Mouse (Mus musculus) urinary bladder, postnatal 4 days (tissue): ENCODE measurements around the gene Nrxn1.

Experiments
- DNase-seq, 2 experiments: peaks; one replicate each; pipeline ENCODE4 v3.0.0; 2021 to 2022; ENCODE audit warnings: low spot score in 2 of 2

Gene Nrxn1

DNA sequence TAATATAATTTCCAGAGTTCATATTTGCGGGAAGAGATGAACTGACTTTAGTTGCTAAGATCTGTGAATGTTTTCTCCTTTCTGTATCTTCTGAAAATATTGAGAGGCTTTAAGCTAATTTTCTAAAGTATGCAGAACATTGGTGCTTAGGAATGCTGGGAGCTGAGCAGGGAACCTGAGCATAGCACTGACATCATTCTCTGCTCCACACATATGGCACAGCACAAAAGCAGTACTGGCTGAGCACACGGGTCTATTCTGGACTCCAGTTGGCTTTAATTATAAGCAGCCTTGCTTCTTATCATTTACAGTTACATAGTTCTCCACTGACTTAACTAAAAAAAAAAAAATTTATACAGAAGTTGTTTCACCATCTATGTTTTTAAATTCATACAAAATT is 641.5 kb downstream of the Nrxn1 start:
- no peak for DNase-seq

DNA sequence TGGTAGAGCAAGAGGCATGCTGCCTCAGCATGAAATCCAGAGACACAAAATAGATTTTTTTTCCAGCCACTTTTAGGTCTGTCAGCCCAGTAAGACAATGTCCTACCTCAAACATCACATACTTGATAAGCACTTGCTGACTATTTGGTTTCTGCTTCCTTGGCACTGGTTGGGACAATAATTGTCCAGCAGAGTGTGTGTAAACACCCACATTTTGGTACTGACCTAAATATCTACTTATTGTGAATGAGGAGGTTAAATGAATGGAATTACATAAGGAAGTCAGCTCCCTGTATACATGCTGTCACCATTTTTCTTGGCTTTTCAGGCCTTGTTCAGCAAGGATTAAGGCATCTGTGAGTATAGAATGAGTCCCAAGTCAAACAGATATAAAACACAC is 649.8 kb downstream of the Nrxn1 start:
- DNase-seq = no peak

DNA sequence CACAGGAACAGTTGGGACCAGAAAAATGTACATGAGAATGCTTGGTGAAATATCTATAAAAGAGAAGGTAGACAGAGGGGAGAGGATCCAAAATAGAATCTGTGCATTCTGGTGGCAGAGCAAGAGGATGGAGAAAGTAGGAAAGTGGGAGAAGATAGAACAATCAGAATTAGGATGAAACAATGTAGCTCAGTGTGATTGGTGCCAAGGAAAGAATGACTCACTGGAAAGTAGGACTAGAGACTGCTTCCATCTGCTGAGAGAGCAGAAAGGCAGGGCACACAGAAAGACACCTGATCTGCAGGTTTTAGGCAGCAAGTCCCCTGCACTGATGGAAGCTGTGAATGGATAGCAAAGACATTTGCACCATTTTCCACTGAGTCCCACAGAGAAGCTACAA is 657.0 kb downstream of the Nrxn1 start:
- DNase-seq = no peak

DNA sequence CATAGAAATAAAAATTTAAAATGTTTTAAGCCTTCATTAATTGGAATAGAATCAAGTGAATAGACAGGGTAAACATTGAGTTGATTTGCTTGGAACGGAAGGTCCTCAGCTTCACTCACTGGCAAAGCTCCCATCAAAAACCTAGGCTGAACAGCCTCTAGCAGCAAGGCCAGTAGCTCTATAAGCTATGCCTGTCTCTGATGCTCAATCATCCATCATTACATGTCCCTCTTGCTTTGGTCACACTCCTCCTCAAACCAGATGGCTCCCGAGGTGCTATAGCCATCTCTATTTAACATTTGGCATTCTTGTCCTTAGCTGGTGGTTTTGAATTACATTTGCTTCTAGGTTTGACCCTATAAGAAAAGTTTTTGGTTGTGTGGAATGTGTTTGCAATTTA is 657.5 kb downstream of the Nrxn1 start:
- no peak for DNase-seq

DNA sequence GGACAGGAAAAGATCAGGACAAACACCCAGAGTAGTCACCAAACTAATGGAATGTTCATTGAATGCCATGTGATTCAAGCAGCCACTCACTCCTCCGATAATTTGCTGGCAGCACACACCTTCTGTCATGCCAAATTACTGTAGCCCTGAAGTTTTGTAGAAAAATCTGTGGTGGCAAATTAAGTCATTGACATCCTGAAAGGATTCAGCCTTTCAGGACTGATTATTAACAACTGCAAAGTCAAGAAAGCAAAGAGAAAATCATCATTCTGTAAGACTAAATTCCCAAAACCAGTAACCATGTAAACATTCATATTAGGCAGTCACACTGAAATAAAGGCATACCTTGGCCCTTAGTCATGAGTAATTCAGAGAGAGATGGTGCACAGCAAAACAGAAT is 662.7 kb downstream of the Nrxn1 start:
- DNase-seq = no peak

DNA sequence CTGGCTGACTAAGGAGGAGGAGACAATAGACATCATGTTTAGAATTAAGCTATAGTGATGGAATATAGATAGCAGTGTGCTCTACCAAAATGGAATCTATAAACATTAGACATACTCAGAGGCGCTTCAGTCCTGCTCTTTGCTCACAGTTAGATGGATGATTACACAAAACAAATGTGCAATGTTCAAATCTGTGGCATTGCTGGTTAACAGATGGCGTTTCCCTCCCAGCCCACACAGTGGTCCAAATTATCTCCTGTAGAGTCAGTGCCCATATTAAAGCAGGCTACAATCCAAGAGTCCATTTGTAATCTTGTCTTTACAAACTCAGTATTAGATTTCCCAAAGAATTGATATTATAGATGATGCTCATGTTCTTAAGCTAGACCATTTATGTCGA is 666.9 kb downstream of the Nrxn1 start:
- no peak for DNase-seq

DNA sequence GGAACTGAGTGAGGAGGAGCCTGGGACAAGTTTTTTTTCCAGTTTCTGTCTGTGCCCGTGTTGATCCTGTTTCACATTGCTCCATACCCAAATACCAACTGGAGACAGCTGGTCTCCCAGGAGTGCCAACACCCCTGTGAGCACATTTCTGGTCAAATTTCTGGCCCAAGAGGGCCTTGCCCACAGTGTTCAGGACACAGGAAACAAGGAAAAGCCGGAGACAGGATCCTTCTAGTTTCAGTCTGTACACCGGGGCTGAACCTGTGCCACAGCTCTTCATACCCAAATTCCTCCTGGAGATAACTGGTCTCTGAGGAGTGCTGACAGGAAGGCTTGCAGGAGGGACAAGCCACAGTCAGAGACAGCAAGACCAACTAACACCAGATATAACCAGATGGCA is 670.3 kb downstream of the Nrxn1 start:
- DNase-seq = no peak

DNA sequence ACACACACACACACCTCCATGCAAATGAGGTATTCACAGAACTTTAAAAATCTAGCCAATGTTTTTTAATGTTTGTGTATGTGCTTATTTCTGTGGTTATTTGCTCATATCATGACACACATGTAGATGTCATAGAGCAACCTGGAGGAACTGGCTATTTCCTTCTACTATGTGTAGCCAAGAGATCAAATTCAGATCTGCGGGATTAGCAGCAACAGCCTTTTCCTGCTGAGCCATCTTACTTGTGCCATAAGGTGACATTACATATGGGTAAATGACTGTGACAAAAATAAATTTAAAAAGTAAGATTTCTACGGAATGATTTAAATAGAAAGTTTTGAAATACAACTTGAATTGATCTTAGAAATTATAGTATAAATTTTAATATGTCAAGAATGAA is 672.1 kb downstream of the Nrxn1 start:
- DNase-seq = no peak

DNA sequence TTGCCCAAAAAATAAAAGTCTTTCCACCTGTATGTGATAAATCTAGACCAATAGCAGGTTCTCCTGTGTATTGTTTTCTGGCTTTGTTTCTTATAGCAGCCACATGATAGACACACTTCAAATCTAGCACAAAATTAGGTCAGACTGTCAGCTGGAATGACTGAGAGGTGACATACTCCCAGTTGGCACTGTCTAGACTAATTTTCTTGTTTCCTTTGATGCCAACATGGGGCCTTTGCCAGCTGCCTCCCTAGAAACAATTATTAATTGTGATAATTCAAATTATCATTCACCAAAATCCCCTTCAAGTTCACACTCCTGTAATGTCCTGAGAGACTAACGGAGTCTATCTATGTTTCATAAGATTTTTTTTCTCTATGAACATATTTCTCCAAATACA is 673.3 kb downstream of the Nrxn1 start:
- DNase-seq = no peak

DNA sequence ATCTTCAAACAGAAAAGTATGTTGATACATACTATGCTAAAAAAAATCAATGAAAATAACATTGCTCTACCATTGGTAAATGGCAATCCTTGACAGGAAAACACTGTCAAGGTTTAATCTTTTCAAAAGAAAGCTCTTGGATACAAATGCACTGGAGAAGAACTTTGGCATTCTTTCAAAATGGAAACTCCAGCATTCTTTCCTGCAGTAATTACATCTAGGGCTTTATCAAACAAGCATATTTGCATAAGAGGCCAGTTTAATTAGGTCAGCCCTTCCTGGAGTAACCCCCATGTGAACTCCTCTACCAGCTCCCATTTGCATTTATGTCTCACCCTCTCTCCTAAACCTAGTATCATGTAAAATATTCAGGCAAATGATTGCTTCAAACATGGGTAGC is 696.5 kb downstream of the Nrxn1 start:
- DNase-seq = no peak

DNA sequence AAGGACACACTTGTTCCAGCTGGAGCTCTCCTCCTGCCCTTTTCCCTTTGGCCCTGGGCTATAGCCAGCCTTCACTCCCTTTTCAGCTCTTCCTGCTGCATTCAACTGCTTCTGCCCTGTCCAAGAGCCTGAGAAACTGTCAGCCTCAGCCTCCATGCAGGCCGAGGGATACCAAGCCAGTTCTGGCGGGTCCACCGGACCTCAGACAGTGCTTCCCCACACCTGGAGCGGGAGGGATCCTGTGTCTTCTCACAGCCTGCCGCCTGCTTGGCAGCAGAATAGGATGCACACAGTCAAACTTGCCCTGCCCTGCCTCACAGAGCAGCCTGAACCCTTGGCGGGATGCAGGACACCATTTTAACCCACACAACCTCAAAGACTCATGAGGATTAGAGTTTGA is 698.3 kb downstream of the Nrxn1 start:
- no peak for DNase-seq

DNA sequence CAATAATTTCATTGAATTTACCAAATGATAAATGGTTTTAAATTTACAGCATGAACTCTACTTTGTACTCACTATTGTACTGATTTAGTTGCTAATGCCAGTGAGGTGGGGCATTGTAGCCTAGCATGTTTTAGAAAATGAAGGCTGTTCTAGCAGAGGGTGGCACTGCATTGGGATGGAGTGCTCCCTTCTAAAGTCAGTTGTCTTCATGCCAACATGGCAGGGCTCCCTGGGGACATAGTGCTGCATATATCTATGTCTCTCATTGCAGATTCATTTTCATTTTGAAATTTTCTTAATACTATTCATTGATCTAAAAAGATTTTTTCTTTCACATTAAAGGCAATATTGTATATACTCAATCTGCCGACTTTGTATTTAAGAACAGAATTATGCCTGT is 700.1 kb downstream of the Nrxn1 start:
- no peak for DNase-seq

DNA sequence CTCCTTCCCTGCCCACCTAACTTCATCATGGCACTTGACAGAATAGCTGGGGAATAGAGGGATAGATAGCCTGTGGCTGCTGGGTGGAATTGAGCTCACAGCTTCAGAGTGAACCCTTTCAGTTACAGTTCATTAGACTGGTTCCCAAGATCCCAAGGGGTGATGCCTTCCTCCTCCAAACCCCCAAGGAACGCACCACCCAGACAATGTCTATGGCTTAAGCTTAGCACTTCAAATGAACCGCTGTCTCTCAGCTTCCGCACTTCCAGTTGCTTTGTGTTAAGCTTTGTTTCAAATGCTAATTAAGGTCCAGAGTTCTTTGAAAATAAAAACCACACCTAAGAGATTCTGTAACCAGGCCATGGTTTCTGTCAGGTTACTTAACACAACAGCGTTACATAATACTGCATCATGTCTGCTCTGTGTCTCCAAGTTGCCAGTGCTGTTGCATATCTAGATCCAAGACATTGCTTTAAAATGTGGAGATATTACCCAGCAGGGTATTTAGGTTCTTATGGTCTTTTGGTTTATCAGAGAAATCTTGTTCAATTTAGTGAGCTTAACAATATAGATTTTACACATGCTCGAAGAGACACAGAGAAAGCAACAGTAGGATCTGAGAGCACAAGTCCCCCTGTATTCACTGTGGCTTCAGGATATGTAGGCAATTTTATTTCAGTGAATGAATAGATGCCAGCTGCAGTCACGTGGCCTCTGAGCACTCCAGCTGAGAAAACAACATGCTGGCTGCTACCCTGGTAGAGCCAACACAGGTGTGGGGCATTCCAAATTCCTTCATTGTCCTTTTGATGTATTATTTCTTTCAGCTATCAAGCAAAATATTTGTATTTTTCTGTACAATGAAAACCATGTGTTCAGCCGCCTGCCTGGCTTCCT is 702.3 kb downstream of the Nrxn1 start:
- no peak for DNase-seq

DNA sequence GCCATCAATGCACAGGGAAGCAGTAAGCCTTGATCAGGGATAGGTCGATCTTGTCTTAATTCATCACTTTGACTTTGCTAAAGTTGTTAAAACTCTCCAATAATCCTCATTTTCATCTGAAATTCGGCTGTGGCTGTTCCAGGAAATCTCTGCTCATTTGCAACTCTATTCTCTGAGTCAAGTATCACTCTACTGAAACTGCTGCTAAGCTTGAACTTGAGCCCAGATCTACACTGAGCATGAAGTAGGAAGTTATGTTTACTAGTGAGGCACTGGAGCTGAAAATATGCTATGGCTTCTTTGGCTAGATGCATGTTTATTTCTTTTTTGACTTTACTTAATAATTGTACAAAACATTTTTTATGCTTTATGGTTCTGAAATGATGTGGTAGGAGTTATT is 708.0 kb downstream of the Nrxn1 start:
- no peak for DNase-seq

DNA sequence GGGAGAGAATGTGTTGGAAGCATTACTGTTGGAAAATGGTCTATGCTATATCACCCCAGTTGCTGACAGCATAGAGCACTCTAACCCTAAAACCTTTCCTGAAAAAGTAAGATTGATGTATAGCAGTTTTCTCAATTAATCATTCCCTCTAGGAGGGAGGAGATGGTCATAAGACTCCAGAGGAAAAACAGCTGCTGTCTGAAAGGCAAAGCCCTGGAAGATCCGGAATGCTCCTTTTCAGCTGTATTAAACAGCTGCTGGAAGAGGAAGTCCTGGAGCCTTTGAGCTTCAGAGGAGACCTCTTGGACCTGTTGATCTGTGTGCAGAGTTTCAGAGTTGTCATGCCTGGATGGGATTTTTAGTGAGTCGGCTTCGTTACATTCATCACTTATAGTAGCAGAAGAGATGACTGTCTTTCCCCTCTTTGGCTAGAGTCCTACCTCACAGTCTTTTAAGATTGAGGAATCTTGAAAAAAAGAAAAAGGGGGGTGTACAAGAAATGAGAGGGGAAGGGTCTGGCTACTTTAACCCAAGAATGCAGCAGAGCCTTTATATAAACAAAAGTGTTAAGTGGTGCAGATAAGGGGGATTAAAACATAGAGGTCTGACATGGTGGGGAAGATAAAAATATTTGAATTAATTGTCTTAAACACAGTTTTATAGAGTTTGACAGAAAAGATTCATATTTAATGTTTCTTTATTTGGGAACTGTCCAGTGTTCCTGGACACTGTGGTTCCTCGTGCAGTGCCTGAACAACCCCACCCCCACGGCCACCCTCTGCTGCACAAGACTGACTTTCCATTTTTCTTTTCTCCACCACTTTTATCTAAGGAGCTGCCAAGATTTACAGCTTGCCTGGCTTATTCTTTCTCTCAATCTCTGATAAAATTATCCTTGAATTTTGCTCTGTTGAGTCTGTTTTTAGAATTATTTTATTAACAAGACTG is 710.1 kb downstream of the Nrxn1 start:
- no peak for DNase-seq

DNA sequence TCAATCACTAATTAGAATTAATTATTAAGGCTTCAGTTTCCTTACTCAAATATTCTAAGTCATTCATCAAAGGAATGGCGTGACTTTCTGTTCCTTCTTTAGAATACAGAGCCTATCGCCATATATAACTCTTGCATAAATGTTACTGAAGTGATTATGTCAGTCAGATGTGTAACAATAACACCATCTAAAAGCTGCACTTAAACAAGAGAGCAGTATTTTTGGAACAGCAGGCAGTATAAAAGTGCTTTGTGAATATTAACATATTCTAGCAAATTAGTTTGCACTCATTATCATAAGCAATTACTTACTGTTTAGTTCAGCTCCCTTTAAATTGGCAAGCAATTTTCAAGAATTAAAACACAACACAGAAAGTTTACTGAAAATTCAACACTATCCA is 716.3 kb downstream of the Nrxn1 start:
- no peak for DNase-seq

DNA sequence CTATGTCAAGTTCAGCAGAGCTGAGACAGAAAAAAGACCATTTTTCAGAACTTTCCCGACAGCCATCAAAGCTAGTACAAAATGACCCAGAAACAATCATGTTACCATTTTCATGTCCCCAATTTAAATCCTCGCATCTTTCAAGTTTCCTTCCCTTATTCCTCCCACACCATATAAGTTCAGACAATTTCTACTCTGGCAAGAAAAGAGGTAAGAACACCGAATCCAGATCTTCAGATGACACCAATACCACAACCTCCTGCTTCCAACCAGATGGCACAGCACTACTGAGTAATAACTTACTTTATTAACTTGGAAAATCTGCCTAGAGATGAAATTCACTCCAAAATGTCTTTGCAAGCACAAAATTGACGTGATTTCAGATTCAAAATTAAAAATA is 730.7 kb downstream of the Nrxn1 start:
- DNase-seq = no peak

DNA sequence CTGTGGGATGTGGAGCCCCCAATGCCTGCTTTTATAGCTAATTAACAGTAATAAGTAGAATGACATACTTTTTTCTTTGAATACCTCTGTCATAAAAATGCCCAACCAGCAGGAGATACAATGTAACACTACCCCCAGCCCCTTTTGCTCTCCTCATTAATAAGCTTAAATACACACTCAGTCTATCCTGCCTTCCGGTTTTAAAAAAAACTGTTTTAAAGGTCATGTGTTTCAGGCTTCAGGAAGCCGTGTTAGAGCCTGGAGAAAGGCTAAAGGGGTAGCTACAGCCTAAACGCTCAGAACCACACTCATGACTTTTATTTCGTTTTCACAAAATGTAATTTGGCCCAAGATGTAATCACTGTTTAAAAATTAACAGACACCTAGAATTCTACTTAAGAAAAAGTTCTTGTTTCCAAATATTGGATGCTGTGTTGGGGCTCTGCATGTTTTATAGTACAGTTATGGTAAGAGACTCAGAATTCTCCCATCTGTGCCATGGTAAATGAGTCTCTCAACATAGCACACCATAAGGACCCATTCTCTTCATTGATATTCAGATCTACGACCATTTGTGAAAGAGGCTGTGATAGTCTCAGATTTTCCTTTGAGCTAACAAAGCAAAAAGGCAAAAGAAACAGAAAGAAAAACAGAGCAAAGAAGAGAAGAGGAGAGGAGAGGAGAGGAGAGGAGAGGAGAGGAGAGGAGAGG is 743.3 kb downstream of the Nrxn1 start:
- no peak for DNase-seq

DNA sequence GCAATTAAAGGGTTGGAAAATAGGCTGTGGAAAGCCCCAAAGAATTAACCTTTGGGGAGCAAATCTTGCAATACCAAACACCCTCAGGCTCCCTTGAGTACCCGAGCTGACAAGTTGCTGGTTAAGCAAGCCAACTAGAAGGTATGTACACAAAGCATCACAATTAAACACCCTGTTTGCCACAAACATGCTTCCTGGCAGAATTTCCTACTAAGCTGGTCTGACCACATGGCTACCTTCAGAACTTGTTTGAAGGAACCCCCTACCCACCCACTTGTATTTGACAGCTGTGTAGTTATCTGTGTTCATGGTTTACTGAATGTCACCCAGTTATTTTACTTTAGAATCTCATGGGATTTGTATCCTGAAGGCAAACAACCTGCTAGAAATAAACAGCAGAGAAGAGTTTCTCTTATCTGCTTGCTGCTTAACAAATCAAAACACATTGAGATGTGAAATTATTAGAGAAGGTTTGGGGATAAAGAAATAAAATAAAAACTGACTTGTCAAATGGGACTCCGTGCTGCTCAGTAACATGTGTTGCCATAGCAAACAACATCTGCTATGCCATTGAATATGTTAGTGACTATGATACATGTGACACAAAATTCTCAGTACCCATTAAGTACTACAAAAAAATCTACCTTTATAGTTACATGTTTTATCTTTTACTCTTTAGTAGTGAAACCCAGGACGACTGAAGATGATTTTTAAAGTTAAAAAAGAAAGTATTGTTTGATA is 746.0 kb downstream of the Nrxn1 start:
- DNase-seq = no peak

DNA sequence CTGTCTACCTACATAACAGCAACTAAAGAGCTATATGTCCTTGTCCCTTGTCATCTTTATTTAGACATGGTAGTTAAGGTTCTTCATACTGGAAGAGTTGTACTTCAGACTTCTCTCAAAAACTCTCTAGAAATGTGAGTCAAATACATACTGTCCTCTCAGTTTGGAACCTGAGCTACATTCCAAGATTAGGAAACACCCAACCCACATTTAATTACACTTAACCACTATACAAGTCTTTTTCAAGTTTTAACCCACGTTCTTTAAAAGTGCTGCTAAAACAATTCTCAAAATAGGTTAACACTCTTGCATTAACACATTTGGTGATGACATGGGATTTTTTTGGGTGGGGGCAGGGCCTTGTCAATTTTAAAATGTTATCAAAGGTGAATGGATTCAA is 759.4 kb downstream of the Nrxn1 start:
- no peak for DNase-seq

DNA sequence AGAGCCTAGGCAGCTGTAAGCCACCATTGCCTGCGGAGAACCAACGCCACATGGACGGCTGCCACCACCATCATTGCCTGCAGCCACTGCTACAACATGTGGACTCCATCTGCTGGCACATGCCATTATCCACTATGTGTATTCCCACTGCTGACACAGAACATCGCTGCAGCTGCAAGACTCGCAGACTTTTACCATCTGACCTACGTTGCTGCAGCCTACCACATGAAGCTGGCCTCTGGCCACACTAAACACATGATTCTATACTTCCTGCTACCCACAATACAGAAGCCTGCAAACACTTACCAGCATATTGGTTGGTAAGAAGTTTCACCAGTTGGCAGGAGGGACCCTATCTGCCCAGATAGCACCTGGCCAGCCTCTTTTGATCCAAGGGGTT is 769.2 kb downstream of the Nrxn1 start:
- no peak for DNase-seq

DNA sequence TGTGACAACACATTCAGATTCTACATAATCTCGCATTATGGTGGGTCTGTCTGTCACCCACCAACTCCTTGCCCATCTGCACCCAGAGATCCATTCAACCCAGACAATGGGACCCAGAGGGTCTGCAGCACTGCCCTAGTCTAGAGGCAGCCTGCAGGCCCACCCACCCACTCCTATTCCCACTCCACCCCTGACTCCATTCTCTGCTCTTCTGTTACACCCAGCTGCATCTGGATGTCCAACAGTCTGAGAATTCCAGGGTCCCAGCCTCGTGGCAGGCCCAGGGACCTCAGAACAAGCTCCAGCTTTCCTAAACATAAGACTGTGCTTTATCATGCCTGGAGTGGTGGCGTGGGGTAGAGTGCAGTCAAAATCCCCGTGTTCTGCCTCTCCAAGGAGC is 820.6 kb downstream of the Nrxn1 start:
- DNase-seq = no peak
